Mouse (Mus musculus) erythroblast, embryonic 14.5 days (primary cell): ENCODE measurements around the gene Vps13d.

Experiments used
- GATA1 ChIP-seq: IDR thresholded peaks from 2 replicates; pipeline ENCODE4 v1.6.1; 2012; ENCODE audit warnings: low read length, inconsistent platforms, mixed read lengths
- TAL1 ChIP-seq: IDR thresholded peaks from 3 replicates; pipeline ENCODE4 v1.6.1; 2012; ENCODE audit warnings: low read length, inconsistent platforms, mixed read lengths

- TF ChIP-seq GATA1 (no peak), TAL1 (no peak)
Measured at GRCm38 (mm10) chr4:145240723-145241231, 46.0 kb upstream of the Vps13d start.
